Mouse (Mus musculus) intestine, embryonic 16.5 days (tissue): ENCODE results near the gene Gm17026. TPM values are rescaled to one million over a fixed set of nuclear protein-coding genes. Genes with fewer than 3 reads are reported as not detected.
"Not testable (repeated sequence)": the region's sequence is repeated elsewhere in the genome, so short reads cannot be mapped to it uniquely, and the experiment has no call there.

Experiments used
- ATAC-seq: fragments of 200-750 bp; cut with Nextera tagmentation; 2 replicates; pipeline ENCODE4 v1.8.0; 2017; ENCODE audit warnings: moderate TSS enrichment, moderate library complexity
- H3K27ac ChIP-seq: fragments of 300-500 bp; sonication (generic); 2 replicates; pipeline ENCODE4 v1.5.1; 2014; ENCODE audit warnings: mild to moderate bottlenecking, low read length
- H3K27me3 ChIP-seq: fragments of 300-500 bp; sonication (generic); replicated peaks from 2 replicates; pipeline ENCODE4 v1.6.1; 2014; ENCODE audit warnings: low read length, control low read depth, mixed read lengths; ENCODE audit not compliant: control insufficient read depth, insufficient read depth
- H3K36me3 ChIP-seq: fragments of 300-500 bp; sonication (generic); 2 replicates; pipeline ENCODE4 v1.6.1; 2014; ENCODE audit warnings: low read length, control low read depth; ENCODE audit not compliant: control insufficient read depth, insufficient read depth
- H3K4me1 ChIP-seq: fragments of 300-500 bp; sonication (generic); 2 replicates; pipeline ENCODE4 v1.6.1; 2014; ENCODE audit warnings: low read length, control low read depth, mixed read lengths; ENCODE audit not compliant: control insufficient read depth, insufficient read depth
- H3K4me2 ChIP-seq: fragments of 300-500 bp; sonication (generic); 2 replicates; pipeline ENCODE4 v1.6.1; 2014; ENCODE audit warnings: low read depth, low read length, control low read depth
- H3K4me3 ChIP-seq: fragments of 300-500 bp; sonication (generic); 2 replicates; pipeline ENCODE4 v1.5.1; 2014; ENCODE audit warnings: mild to moderate bottlenecking, low read length
- H3K9ac ChIP-seq: fragments of 300-500 bp; sonication (generic); 2 replicates; pipeline ENCODE4 v1.6.1; 2014; ENCODE audit warnings: low read depth, low read length
- H3K9me3 ChIP-seq: fragments of 300-500 bp; sonication (generic); 2 replicates; pipeline ENCODE4 v1.6.1; 2016; ENCODE audit warnings: low read length, control low read depth; ENCODE audit not compliant: control insufficient read depth
- WGBS: fragments of 180-500 bp; shearing (Covaris S2); extraction: QIAGEN DNeasy Blood & Tissue Kit; methylation state at CpG from one replicate; pipeline ENCODE4 v1.1.7; 2014; 5-methylcytosine and 5-hydroxymethylcytosine counted together
- microRNA-seq: library from miRNA; unstranded; fragments of <30 nt; microRNA quantifications from one replicate; pipeline ENCODE4, GENCODE M21; 2016
- polyA plus RNA-seq: library from polyadenylated mRNA; unstranded; fragments of >200 nt; fragmentation: Nextera tagmentation; extraction: Ambion mirVana; gene quantifications from 2 replicates; pipeline ENCODE4 v1.2.1, GENCODE M21; 2015

Gene Gm17026
- not detected in 2 replicates for polyA plus RNA-seq

DNA sequence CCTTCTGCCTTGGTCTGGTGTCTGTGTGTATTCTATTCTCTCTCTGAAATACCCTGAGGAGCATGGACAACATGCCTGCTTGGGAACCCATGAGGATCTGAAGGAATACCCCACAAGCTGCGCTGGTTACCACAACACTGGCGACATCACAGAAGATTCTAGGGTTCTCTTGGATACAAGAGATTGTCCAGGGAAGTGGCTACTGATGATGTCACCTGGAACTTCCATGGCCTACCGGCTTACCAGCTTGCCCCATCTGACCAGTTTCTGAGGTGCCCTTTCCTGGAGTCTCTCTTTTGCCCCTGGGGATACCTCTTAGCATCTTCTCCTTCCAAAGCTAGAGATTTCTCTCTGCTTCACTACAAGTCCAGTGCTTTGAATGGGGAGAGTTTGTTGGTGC lies at the start of gene Gm17026:
Gm17026 (minus strand) TSS at position 101 of the 400 bp plus-strand sequence.
- not testable (repeated sequence) for H3K4me1 ChIP-seq, H3K9ac ChIP-seq, H3K4me3 ChIP-seq, H3K36me3 ChIP-seq, H3K27me3 ChIP-seq, H3K27ac ChIP-seq, H3K9me3 ChIP-seq, H3K4me2 ChIP-seq, ATAC-seq
- WGBS, result no CpG with 5 or more reads among the region's 3 CpGs

DNA sequence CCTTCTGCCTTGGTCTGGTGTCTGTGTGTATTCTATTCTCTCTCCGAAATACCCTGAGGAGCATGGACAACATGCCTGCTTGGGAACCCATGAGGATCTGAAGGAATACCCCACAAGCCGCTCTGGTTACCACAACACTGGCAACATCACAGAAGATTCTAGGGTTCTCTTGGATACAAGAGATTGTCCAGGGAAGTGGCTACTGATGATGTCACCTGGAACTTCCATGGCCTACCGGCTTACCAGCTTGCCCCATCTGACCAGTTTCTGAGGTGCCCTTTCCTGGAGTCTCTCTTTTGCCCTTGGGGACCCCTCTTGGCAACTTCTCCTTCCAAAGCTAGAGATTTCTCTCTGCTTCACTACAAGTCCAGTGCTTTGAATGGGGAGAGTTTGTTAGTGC lies 37.4 kb upstream of the Gm17026 start, which contains the start of gene Gm9611:
Gm9611 (minus strand) TSS at position 101 of the 400 bp plus-strand sequence.
- H3K4me2 ChIP-seq, H3K4me3 ChIP-seq, H3K27ac ChIP-seq, H3K9me3 ChIP-seq, ATAC-seq, H3K36me3 ChIP-seq, H3K4me1 ChIP-seq, H3K9ac ChIP-seq, H3K27me3 ChIP-seq: not testable (repeated sequence)
- WGBS, result no CpG with 5 or more reads among the region's 3 CpGs

DNA sequence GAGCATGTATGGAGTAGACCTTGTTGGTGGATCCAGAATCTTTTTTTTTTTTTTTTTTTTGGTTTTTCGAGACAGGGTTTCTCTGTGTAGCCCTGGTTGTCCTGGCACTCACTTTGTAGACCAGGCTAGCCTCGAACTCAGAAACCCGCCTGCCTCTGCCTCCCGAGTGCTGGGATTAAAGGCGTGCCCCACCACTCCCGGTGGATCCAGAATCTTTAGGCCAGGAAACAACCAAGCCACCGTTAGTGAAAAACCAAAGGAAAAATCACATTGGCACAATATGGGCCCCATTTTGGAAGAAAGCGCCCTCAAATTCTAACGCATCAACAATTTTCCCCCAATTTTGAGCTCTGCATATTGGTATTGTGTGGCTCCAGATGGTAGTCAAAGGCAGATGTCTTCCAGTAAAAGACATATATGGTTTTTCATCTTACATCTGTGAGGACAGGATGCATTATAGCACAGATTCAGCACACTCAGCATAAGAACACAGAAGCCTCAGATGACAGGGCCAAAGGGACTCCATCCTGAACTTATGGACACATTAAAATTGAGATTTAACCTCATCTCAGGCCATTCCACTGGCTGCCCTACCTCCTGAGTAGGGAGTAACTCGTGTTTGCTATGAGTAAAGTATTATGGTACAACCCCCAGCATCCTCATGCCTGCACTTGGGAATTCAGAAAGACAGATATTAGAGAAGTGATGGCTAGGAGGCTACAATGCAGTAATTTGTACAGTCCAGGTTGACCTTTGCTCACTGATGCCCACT lies 42.9 kb downstream of the Gm17026 start:
- H3K9me3 ChIP-seq, H3K27me3 ChIP-seq, H3K27ac ChIP-seq, H3K9ac ChIP-seq, H3K36me3 ChIP-seq, H3K4me1 ChIP-seq, H3K4me3 ChIP-seq, H3K4me2 ChIP-seq, ATAC-seq: not testable (repeated sequence)
- 82% methylated on average over 8 of the region's 10 CpGs for WGBS

Small RNAs within 50 kb of the gene (microRNA-seq; reads per million reads assigned to microRNA genes)
- gene Gm25208, result not detected
- gene Gm25892, result not detected

Other genes starting within 250 kb of the Gm17026 start
- gene Gm7951, start 142.7 kb downstream of the Gm17026 start, polyA plus RNA-seq, result not detected in 2 replicates
- gene Gm17027, start 97.4 kb downstream of the Gm17026 start, polyA plus RNA-seq, result not detected in 2 replicates
- gene Gm3573, start 69.3 kb downstream of the Gm17026 start, polyA plus RNA-seq, result not detected in 2 replicates
- gene Gm9611, start 37.3 kb upstream of the Gm17026 start, polyA plus RNA-seq, result not detected in 2 replicates
- gene Gm7995, start 50.2 kb upstream of the Gm17026 start, polyA plus RNA-seq, result not detected in 2 replicates
- not detected in 2 replicates for gene Gm8005, start 179.6 kb upstream of the Gm17026 start, polyA plus RNA-seq
- gene Gm8011, start 203.8 kb upstream of the Gm17026 start, polyA plus RNA-seq, result not detected in 2 replicates
- not detected in 2 replicates for gene Gm8020, start 242.3 kb upstream of the Gm17026 start, polyA plus RNA-seq